Mouse (Mus musculus) spleen, adult 2 months (tissue): Measurements from ENCODE around the gene Cklf.

Experiments
- CTCF ChIP-seq: fragments of 200-500 bp; IDR thresholded peaks from 2 replicates; pipeline ENCODE4 v1.5.1; 2011; ENCODE audit warnings: mild to moderate bottlenecking, inconsistent platforms; ENCODE audit not compliant: insufficient read depth, insufficient read length, insufficient replicate concordance; ENCODE audit errors: extremely low read depth
- POLR2A ChIP-seq: fragments of 200-500 bp; IDR thresholded peaks from 2 replicates; pipeline ENCODE4 v1.6.1; 2011; ENCODE audit warnings: low read depth, low read length, inconsistent platforms

- no peak for TF ChIP-seq CTCF
- TF ChIP-seq POLR2A: no peak
Measured at GRCm38 (mm10) chr8:104247908-104248275, 2.8 kb upstream of the Cklf start.
